Mouse (Mus musculus): ENCODE measurements around the gene Rnf220. TPM values are rescaled to one million over a fixed set of nuclear protein-coding genes. Genes with fewer than 3 reads are reported as not detected.

Gene Rnf220
- total and polyA plus RNA-seq, 3 experiments = 64.4 to 117 (median 86.8) TPM

DNA sequence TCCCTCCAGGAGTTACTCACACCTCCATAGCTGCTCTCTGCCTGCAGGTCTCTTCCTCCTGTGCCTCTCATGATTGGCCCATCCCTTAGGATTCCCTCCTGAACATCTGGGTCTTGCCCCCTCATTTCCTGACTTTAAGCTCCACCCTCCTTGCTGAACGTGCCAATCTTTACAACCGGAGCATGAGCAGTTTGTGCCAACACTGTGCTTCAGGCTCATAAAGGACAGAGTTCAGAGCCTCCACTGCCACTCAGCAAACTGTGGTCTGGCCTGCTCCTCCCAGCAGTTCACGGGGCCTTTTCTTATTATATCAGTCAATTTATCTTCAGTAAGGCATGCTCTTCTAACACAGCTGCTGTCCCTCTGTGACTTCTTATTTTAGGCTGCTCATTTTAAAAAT is 93.4 kb downstream of the Rnf220 start:
- no peaks in the 10 kb centered on the region for H3K36me3 ChIP-seq (replicated peaks in 1 of 2; ENCODE audit: control insufficient read depth in 1 of 2, insufficient read depth in 1 of 2, low read length in 1 of 2)
- no peak for DNase-seq (ENCODE audit: extremely low read depth)
- H3K27me3 ChIP-seq (replicated peaks) = no peaks in the 10 kb centered on the region
- no peak overlapping the region for H3K4me3 ChIP-seq (replicated peaks in 1 of 3; ENCODE audit: low read depth in 2 of 3, low read length in 2 of 3, poor library complexity in 1 of 3)
- H3K27ac ChIP-seq (ENCODE audit: insufficient read depth, low read depth) = no peak overlapping the region
- no peaks in the 10 kb centered on the region for H3K79me2 ChIP-seq (replicated peaks; ENCODE audit: control insufficient read depth, extremely low read depth, insufficient read depth, poor library complexity, severe bottlenecking)
- H3K9ac ChIP-seq (ENCODE audit: insufficient read depth, low read depth) = no peak overlapping the region
- no peaks in the 10 kb centered on the region for H3K9me3 ChIP-seq (replicated peaks; ENCODE audit: low read length)
- in situ Hi-C loops (cut with MboI; ENCODE audit: low pct_ligation_motif_present, low pct_unique_long_range_greater_than_20kb, low sequenced_read_pairs) (no loop called here), dilution Hi-C loops (cut with MboI; ENCODE audit: extremely low pct_ligation_motif_present, extremely low pct_unique_long_range_greater_than_20kb, low sequenced_read_pairs) (no loop called here)
- H3K4me2 ChIP-seq (ENCODE audit: insufficient read depth, low read depth, poor library complexity, severe bottlenecking) = no peak overlapping the region
- TF ChIP-seq KAT2A (IDR thresholded peaks at IDR 0.05; ENCODE audit: insufficient replicate concordance, low read length) (no peak), MAZ (IDR thresholded peaks at IDR 0.05; ENCODE audit: low read depth, low read length) (no peak), CHD1 (IDR thresholded peaks at IDR 0.05; ENCODE audit: low read depth, low read length) (no peak)
- H3K4me1 ChIP-seq (ENCODE audit: control insufficient read depth in 1 of 2, insufficient read depth in 2 of 2) = peaks cover 0 to 17% of the 10 kb centered on the region in 2 experiments; a peak in 2 of 4 replicates

DNA sequence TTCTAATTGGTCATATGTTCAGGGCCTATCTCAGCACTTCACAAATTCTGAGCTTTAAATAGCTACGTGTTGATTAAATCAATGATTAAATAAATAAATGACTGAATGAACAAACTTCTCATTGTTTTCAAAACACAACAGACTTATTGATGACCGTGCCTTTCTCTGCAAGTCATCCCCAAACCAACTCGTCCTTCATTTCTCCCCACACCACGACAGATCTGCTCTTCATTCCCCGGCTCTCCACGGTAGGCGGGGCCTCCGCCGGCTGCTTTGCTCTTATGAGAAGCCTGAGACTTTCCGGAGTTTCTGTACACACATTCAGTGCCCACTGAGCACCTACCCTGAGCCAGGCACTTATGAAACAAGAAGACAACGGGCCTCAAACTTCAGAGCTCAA is 99.7 kb downstream of the Rnf220 start:
- DNase-seq (ENCODE audit: extremely low read depth) = no peak
- Histone ChIP-seq H3K36me3 (replicated peaks in 1 of 2; ENCODE audit: control insufficient read depth in 1 of 2, insufficient read depth in 1 of 2, low read length in 1 of 2) (no peaks in the 10 kb centered on the region), H3K9me3 (replicated peaks; ENCODE audit: low read length) (no peaks in the 10 kb centered on the region), H3K9ac (ENCODE audit: insufficient read depth, low read depth) (no peak overlapping the region), H3K79me2 (replicated peaks; ENCODE audit: control insufficient read depth, extremely low read depth, insufficient read depth, poor library complexity, severe bottlenecking) (no peaks in the 10 kb centered on the region), H3K4me3 (replicated peaks in 1 of 3; ENCODE audit: low read depth in 2 of 3, low read length in 2 of 3, poor library complexity in 1 of 3) (no peak overlapping the region), H3K4me2 (ENCODE audit: insufficient read depth, low read depth, poor library complexity, severe bottlenecking) (no peak overlapping the region), H3K4me1 (ENCODE audit: control insufficient read depth in 1 of 2, insufficient read depth in 2 of 2) (peaks cover 5 to 22% of the 10 kb centered on the region in 2 experiments; a peak in 2 of 4 replicates), H3K27me3 (replicated peaks) (no peaks in the 10 kb centered on the region), H3K27ac (ENCODE audit: insufficient read depth, low read depth) (no peak overlapping the region)
- in situ Hi-C loops (cut with MboI; ENCODE audit: low pct_ligation_motif_present, low pct_unique_long_range_greater_than_20kb, low sequenced_read_pairs) = no loop called here
- dilution Hi-C loops (cut with MboI; ENCODE audit: extremely low pct_ligation_motif_present, extremely low pct_unique_long_range_greater_than_20kb, low sequenced_read_pairs) = no loop called here
- no peak for TF ChIP-seq CHD2 (IDR thresholded peaks at IDR 0.05; ENCODE audit: low read length)
- no peak for TF ChIP-seq IRF4 (IDR thresholded peaks at IDR 0.05; ENCODE audit: low read depth, low read length)
- TF ChIP-seq HCFC1 (IDR thresholded peaks at IDR 0.05; ENCODE audit: low read depth, low read length) = no peak
- no peak for TF ChIP-seq ZNF384 (IDR thresholded peaks at IDR 0.05; ENCODE audit: low read depth, low read length)
- no peak for TF ChIP-seq ZC3H11A (IDR thresholded peaks at IDR 0.05; ENCODE audit: low read depth, low read length)
- TF ChIP-seq JUND (conservative IDR thresholded peaks at IDR 0.05; ENCODE audit: low read depth, low read length) = no peak
- TF ChIP-seq CHD1 (IDR thresholded peaks at IDR 0.05; ENCODE audit: low read depth, low read length) = no peak
- no peak for TF ChIP-seq POLR2AphosphoS2 (IDR thresholded peaks at IDR 0.05; ENCODE audit: low read depth, low read length)
- no peak for TF ChIP-seq TCF12 (IDR thresholded peaks at IDR 0.05; ENCODE audit: low read depth, low read length)
- no peak for TF ChIP-seq MAZ (IDR thresholded peaks at IDR 0.05; ENCODE audit: low read depth, low read length)
- no peak for TF ChIP-seq ELF1 (IDR thresholded peaks at IDR 0.05; ENCODE audit: low read depth, low read length)
- no peak for TF ChIP-seq PAX5 (IDR thresholded peaks at IDR 0.05; ENCODE audit: low read length)
- no peak for TF ChIP-seq UBTF (IDR thresholded peaks at IDR 0.05; ENCODE audit: low read depth, low read length)
- no peak for TF ChIP-seq ZKSCAN1 (IDR thresholded peaks at IDR 0.05; ENCODE audit: borderline replicate concordance, low read depth, low read length)
- no peak for TF ChIP-seq SIN3A (IDR thresholded peaks at IDR 0.05; ENCODE audit: low read length)
- no peak for TF ChIP-seq E2F4 (IDR thresholded peaks at IDR 0.05; ENCODE audit: insufficient replicate concordance, low read depth, low read length)
- no peak for TF ChIP-seq MAX (IDR thresholded peaks at IDR 0.05; ENCODE audit: low read length)
- TF ChIP-seq SMC3 (IDR thresholded peaks at IDR 0.05; ENCODE audit: low read depth, low read length) = no peak
- TF ChIP-seq USF1 (IDR thresholded peaks at IDR 0.05; ENCODE audit: low read depth, low read length) = no peak
- no peak for TF ChIP-seq JUN (IDR thresholded peaks at IDR 0.05; ENCODE audit: insufficient read depth, low read depth, low read length)

All from CH12.LX (cell line).